Mouse (Mus musculus): ENCODE measurements around the gene Itpr2. TPM values are rescaled to one million over a fixed set of nuclear protein-coding genes. Genes with fewer than 3 reads are reported as not detected.

The Itpr2 gene
- polyA plus RNA-seq, 1 experiment from 2014 or later, result 31.2 TPM

- Histone ChIP-seq H3K4me3 (no peak overlapping the region), H3K36me3 (0 out of 2 replicates have a peak, but pooled peaks cover 6% of the 10 kb centered on the region), H3K9me3 (no peaks in the 10 kb centered on the region), H3K4me1 (peaks cover 35% of the 10 kb centered on the region), H3K27ac (replicated peaks) (no peak overlapping the region), H3K4me2 (no peak overlapping the region), H3K27me3 (replicated peaks) (no peaks in the 10 kb centered on the region), H3K9ac (no peak overlapping the region)
- no peak for ATAC-seq (ENCODE audit: extremely low read depth, insufficient number of reproducible peaks, low FRiP score, low TSS enrichment)
- WGBS, result 63% methylated on average over 3 of the region's 3 CpGs
Measured at GRCm38 (mm10) chr6:146124479-146124878, 377.5 kb downstream of the Itpr2 start.

GRCm38 (mm10) chr6:146123656-146124055 lies 378.4 kb downstream of the Itpr2 start:
- Histone ChIP-seq H3K36me3 (0 out of 2 replicates have a peak, but pooled peaks cover 2% of the 10 kb centered on the region), H3K9me3 (no peaks in the 10 kb centered on the region), H3K4me1 (peaks cover 35% of the 10 kb centered on the region), H3K4me2 (no peak overlapping the region), H3K27me3 (replicated peaks) (no peaks in the 10 kb centered on the region), H3K4me3 (no peak overlapping the region), H3K9ac (no peak overlapping the region), H3K27ac (replicated peaks) (no peak overlapping the region)
- no peak for ATAC-seq (ENCODE audit: extremely low read depth, insufficient number of reproducible peaks, low FRiP score, low TSS enrichment)
- 84% methylated on average over 4 of the region's 4 CpGs for WGBS

- no peak overlapping the region for H3K9ac ChIP-seq
- peaks cover 13% of the 10 kb centered on the region for H3K4me1 ChIP-seq
- H3K27me3 ChIP-seq (replicated peaks), result no peaks in the 10 kb centered on the region
- H3K9me3 ChIP-seq, result no peaks in the 10 kb centered on the region
- H3K36me3 ChIP-seq, result no peaks in the 10 kb centered on the region
- no peak overlapping the region for H3K4me3 ChIP-seq
- WGBS, result 84% methylated on average over 6 of the region's 6 CpGs
- H3K27ac ChIP-seq (replicated peaks), result no peak overlapping the region
- no peak overlapping the region for H3K4me2 ChIP-seq
- no peak for ATAC-seq (ENCODE audit: extremely low read depth, insufficient number of reproducible peaks, low FRiP score, low TSS enrichment)
Measured at GRCm38 (mm10) chr6:146120172-146120571, 381.9 kb downstream of the Itpr2 start.

- peaks cover 13% of the 10 kb centered on the region for H3K36me3 ChIP-seq
- H3K27me3 ChIP-seq (replicated peaks), result no peaks in the 10 kb centered on the region
- peak overlapping the region; percentile 39 for H3K4me2 ChIP-seq
- H3K4me1 ChIP-seq, result peaks cover 22% of the 10 kb centered on the region
- no peak overlapping the region for H3K4me3 ChIP-seq
- H3K9ac ChIP-seq, result peak overlapping the region; percentile 61; the same call in 1 of the 2 replicates
- ATAC-seq (ENCODE audit: extremely low read depth, insufficient number of reproducible peaks, low FRiP score, low TSS enrichment), result no peak
- H3K27ac ChIP-seq (replicated peaks), result 0 out of 2 replicates have a peak overlapping the region, but pooled peaks have one; percentile 5
- WGBS, result 39% methylated on average over 12 of the region's 12 CpGs
- H3K9me3 ChIP-seq, result no peaks in the 10 kb centered on the region
Measured at GRCm38 (mm10) chr6:146114731-146115302, 387.2 kb downstream of the Itpr2 start.

- Histone ChIP-seq H3K27ac (replicated peaks) (no peak overlapping the region), H3K9ac (no peak overlapping the region), H3K36me3 (peaks cover 14% of the 10 kb centered on the region), H3K4me1 (peaks cover 22% of the 10 kb centered on the region), H3K4me3 (no peak overlapping the region), H3K9me3 (no peaks in the 10 kb centered on the region), H3K4me2 (no peak overlapping the region), H3K27me3 (replicated peaks) (no peaks in the 10 kb centered on the region)
- WGBS, result 65% methylated on average over 3 of the region's 3 CpGs
- no peak for ATAC-seq (ENCODE audit: extremely low read depth, insufficient number of reproducible peaks, low FRiP score, low TSS enrichment)
Measured at GRCm38 (mm10) chr6:146114071-146114470, 388.0 kb downstream of the Itpr2 start.

- Histone ChIP-seq H3K9ac (no peak overlapping the region), H3K27ac (replicated peaks) (no peak overlapping the region), H3K27me3 (replicated peaks) (no peaks in the 10 kb centered on the region), H3K9me3 (no peaks in the 10 kb centered on the region), H3K36me3 (peaks cover 14% of the 10 kb centered on the region), H3K4me3 (no peak overlapping the region), H3K4me1 (peaks cover 22% of the 10 kb centered on the region), H3K4me2 (no peak overlapping the region)
- no peak for ATAC-seq (ENCODE audit: extremely low read depth, insufficient number of reproducible peaks, low FRiP score, low TSS enrichment)
- WGBS, result 88% methylated on average over 4 of the region's 4 CpGs
Measured at GRCm38 (mm10) chr6:146113085-146113484, 388.9 kb downstream of the Itpr2 start.

- Histone ChIP-seq H3K27ac (replicated peaks) (no peak overlapping the region), H3K36me3 (peaks cover 14% of the 10 kb centered on the region), H3K9me3 (no peaks in the 10 kb centered on the region), H3K4me3 (no peak overlapping the region), H3K9ac (no peak overlapping the region), H3K27me3 (replicated peaks) (no peaks in the 10 kb centered on the region), H3K4me2 (no peak overlapping the region), H3K4me1 (peaks cover 22% of the 10 kb centered on the region)
- WGBS, result 40% methylated on average over 7 of the region's 7 CpGs
- ATAC-seq (ENCODE audit: extremely low read depth, insufficient number of reproducible peaks, low FRiP score, low TSS enrichment), result no peak
Measured at GRCm38 (mm10) chr6:146112211-146112610, 389.8 kb downstream of the Itpr2 start.

- H3K9ac ChIP-seq, result no peak overlapping the region
- 59% methylated on average over 6 of the region's 6 CpGs for WGBS
- no peak overlapping the region for H3K27ac ChIP-seq (replicated peaks)
- H3K4me3 ChIP-seq, result no peak overlapping the region
- ATAC-seq (ENCODE audit: extremely low read depth, insufficient number of reproducible peaks, low FRiP score, low TSS enrichment), result no peak
- H3K36me3 ChIP-seq, result peaks cover 14% of the 10 kb centered on the region
- H3K4me1 ChIP-seq, result peaks cover 22% of the 10 kb centered on the region
- H3K9me3 ChIP-seq, result no peaks in the 10 kb centered on the region
- no peaks in the 10 kb centered on the region for H3K27me3 ChIP-seq (replicated peaks)
- H3K4me2 ChIP-seq, result no peak overlapping the region
Measured at GRCm38 (mm10) chr6:146111781-146112180, 390.2 kb downstream of the Itpr2 start.

- no peak for ATAC-seq (ENCODE audit: extremely low read depth, insufficient number of reproducible peaks, low FRiP score, low TSS enrichment)
- peaks cover 14% of the 10 kb centered on the region for H3K36me3 ChIP-seq
Measured at GRCm38 (mm10) chr6:146110832-146111741, 390.9 kb downstream of the Itpr2 start.

GRCm38 (mm10) chr6:146110425-146110824 lies 391.6 kb downstream of the Itpr2 start:
- Histone ChIP-seq H3K36me3 (peaks cover 20% of the 10 kb centered on the region), H3K27ac (replicated peaks) (no peak overlapping the region), H3K4me1 (peaks cover 22% of the 10 kb centered on the region), H3K9ac (no peak overlapping the region), H3K27me3 (replicated peaks) (no peaks in the 10 kb centered on the region), H3K4me2 (no peak overlapping the region), H3K9me3 (peaks cover 8% of the 10 kb centered on the region; the same call in 1 of the 2 replicates), H3K4me3 (no peak overlapping the region)
- 59% methylated on average over 4 of the region's 4 CpGs for WGBS
- no peak for ATAC-seq (ENCODE audit: extremely low read depth, insufficient number of reproducible peaks, low FRiP score, low TSS enrichment)

More at GRCm38 (mm10) chr6:146110832-146111741, 390.9 kb downstream of the Itpr2 start:
- H3K9me3 ChIP-seq, result 0 out of 2 replicates have a peak, but pooled peaks cover 1% of the 10 kb centered on the region
- H3K27ac ChIP-seq (replicated peaks), result no peak overlapping the region
- 65% methylated on average over 21 of the region's 21 CpGs for WGBS
- peaks cover 22% of the 10 kb centered on the region for H3K4me1 ChIP-seq
- no peak overlapping the region for H3K4me2 ChIP-seq
- H3K4me3 ChIP-seq, result no peak overlapping the region
- no peaks in the 10 kb centered on the region for H3K27me3 ChIP-seq (replicated peaks)
- no peak overlapping the region for H3K9ac ChIP-seq

- Histone ChIP-seq H3K4me3 (no peak overlapping the region), H3K36me3 (peaks cover 20% of the 10 kb centered on the region), H3K4me2 (no peak overlapping the region), H3K9ac (no peak overlapping the region), H3K9me3 (peaks cover 14% of the 10 kb centered on the region), H3K27me3 (replicated peaks) (no peaks in the 10 kb centered on the region), H3K4me1 (peaks cover 9% of the 10 kb centered on the region), H3K27ac (replicated peaks) (no peak overlapping the region)
- 74% methylated on average over 7 of the region's 7 CpGs for WGBS
- no peak for ATAC-seq (ENCODE audit: extremely low read depth, insufficient number of reproducible peaks, low FRiP score, low TSS enrichment)
Measured at GRCm38 (mm10) chr6:146108695-146109094, 393.3 kb downstream of the Itpr2 start.
